Mouse (Mus musculus) lung, adult 2 months (tissue): Measurements from ENCODE around the gene Igflr1.

Experiments used
- CTCF ChIP-seq: fragments of 200-500 bp; IDR thresholded peaks from 2 replicates; pipeline ENCODE4 v1.5.1; 2011; ENCODE audit warnings: mild to moderate bottlenecking, low read length, control low read depth; ENCODE audit not compliant: insufficient read depth
- POLR2A ChIP-seq: fragments of 200-500 bp; IDR thresholded peaks from 2 replicates; pipeline ENCODE4 v1.6.1; 2011; ENCODE audit warnings: low read depth, mild to moderate bottlenecking, control low read depth, low read length, borderline replicate concordance; ENCODE audit errors: extremely low read depth

- peak; percentile 44; the same call in 1 of the 2 replicates for TF ChIP-seq POLR2A
- no peak for TF ChIP-seq CTCF
These were observed 37.4 kb downstream of the Igflr1 start for GRCm38 (mm10) chr7:30602583-30602982.
